Mouse (Mus musculus) ES-E14 (cell line): ENCODE results near the gene Nppa.

Experiments
- CHD2 ChIP-seq: IDR thresholded peaks from 2 replicates; pipeline ENCODE4 v1.6.1; 2014; ENCODE audit warnings: mild to moderate bottlenecking, low read depth, low read length, inconsistent platforms
- ZC3H11A ChIP-seq: IDR thresholded peaks from 2 replicates; pipeline ENCODE4 v1.6.1; 2012; ENCODE audit warnings: low read depth, mild to moderate bottlenecking, inconsistent platforms, low read length, borderline replicate concordance

DNA sequence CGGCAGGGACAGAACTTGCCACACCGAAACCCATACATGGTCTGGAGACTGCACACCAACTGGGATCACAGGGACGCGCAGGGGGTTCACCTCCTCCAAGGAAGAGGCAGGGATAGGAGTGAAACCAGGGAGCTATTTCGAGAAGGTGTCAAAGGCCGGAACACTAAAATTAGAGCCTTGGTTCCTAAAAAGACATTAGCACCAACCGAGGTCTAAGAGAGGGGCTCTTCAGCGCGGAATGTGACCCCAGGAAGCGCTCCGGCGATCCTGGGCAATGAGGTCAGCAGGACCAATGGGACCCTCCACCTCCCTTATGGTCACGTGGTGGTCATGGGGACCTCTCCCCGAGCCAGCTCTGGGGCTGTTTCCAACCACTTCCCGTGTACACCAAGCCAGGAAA, 36.9 kb upstream of the Nppa start:
- TF ChIP-seq ZC3H11A (no peak), CHD2 (no peak)
